Mouse (Mus musculus) cerebellum, postnatal 36 days (tissue): ENCODE data around the gene Lrrc74b.
"Not testable (repeated sequence)": the region's sequence is repeated elsewhere in the genome, so short reads cannot be mapped to it uniquely, and the experiment has no call there.

ENCODE experiments used
- DNase-seq, 2 experiments: peaks; one replicate each; pipeline ENCODE4 v3.0.0; 2021 to 2022; ENCODE audit warnings: mixed read lengths in 2 of 2

The Lrrc74b gene

GRCm38 (mm10) chr16:17542632-17543031 is 18.4 kb downstream of the Lrrc74b start:
- DNase-seq, result no peak

DNA sequence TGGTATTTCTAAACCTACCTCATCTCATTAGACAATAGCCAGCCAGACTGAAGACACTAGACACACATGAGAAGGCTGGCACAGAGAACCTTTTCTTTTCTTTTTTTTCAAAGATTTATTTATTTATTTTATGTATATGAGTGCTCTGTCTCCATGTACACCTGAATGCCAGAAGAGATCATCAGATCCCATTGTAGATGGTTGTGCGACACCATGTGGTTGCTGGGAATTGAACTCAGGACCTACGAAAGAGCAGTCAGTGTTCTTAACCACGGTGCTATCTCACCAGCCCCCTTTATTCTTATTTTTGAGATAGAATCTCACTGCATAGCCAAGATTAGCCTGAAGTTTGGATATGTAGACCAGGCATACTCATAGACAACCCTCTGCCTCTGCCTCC is 24.5 kb downstream of the Lrrc74b start:
- DNase-seq, result peak; percentile 44 to 48

DNA sequence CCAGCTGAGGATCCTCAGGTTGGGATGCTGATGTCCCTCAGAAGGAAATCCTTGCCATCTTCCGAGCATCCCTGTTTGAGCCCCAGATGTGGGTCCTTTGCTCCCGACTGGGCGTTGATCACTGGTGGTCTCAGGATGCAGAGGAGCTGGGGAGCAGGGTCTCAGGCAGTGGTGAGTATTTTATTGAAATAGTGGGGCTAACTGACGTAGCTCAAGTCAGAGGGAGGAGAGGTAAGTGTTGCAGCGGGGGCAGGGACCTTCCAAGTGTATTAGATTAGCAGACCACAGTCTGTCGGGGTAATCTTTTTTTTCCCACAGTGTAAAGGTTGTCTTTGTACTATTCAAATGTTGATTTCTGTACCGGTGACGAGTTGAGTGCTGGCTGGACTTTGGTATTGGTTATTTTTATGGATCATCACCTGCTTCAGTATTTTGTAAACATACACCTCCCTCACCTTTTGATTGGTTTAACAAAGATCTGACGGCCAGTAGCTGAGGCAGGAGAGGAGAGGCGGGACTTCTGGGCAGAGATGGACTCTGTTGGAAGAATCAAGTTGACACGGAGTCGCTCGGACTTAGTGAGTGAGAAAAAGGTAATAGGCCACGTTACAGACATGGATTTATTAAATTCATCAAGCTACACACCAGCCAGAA is 28.2 kb downstream of the Lrrc74b start:
- no peak for DNase-seq

- peak; percentile 38 to 40 for DNase-seq
Observed at GRCm38 (mm10) chr16:17532271-17532670, 28.8 kb downstream of the Lrrc74b start.

DNA sequence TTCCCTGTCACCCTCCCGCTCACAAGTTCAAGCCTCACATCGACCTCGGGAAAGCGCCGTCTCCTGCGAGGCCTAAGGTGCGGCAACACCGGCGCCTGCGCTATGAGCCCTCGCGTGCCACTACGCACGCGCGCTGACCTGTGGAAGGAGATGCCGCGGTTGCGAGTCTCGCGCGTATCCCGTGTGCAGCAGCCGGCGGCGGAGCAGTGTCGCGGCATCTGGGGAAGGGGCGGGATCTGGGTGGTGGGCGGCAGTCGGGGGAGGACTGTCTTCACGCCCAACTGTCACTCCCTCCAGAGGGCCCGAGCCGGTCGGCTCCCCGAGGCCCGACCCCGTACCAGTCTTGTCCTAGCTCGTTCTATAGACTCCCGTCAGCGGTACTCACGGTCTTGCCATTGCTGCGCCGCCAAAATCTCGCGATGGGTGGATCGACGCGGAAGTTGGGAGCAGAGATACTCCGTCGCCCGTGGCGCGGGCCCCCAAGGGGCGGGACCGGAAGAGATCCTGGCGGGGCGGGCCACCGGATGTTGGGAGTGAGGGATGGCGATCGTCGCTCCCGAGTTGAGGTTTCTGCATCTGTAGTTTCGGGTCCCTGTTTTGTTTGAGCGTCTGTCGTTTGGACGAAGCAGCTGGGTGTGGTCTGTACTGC is 30.3 kb downstream of the Lrrc74b start, which contains the start of gene Thap7:
Thap7 (minus strand) TSS at position 497 of the 649 bp plus-strand sequence.
- DNase-seq, result peak; percentile 93 to 97

GRCm38 (mm10) chr16:17529981-17530586 is 31.0 kb downstream of the Lrrc74b start:
- DNase-seq, result peak in 1 of 2 experiments; percentile 25

GRCm38 (mm10) chr16:17528276-17528675 is 32.8 kb downstream of the Lrrc74b start:
- DNase-seq, result no peak

GRCm38 (mm10) chr16:17527606-17528005 is 33.4 kb downstream of the Lrrc74b start:
- DNase-seq, result no peak

DNA sequence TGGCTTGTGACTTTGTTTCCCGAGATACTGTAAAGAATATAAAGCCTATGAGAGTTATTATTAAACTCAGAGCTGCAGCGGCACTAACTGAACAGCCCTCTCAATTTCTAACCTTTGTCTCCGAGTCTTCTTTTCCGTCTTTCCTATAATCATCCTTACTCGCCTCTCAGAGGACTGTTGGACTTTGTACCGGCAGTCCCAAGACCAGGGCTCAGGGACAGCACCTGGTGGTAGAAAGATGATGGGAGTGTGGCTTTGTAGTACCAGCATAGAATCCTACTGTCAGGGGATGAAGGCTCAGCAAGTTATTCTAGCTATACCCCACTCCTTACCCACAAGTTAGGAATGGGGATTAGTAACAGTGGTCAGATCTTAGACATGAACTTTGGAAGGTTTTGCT is 34.8 kb downstream of the Lrrc74b start:
- no peak for DNase-seq

- no peak for DNase-seq
Observed at GRCm38 (mm10) chr16:17525524-17525923, 35.5 kb downstream of the Lrrc74b start.

DNA sequence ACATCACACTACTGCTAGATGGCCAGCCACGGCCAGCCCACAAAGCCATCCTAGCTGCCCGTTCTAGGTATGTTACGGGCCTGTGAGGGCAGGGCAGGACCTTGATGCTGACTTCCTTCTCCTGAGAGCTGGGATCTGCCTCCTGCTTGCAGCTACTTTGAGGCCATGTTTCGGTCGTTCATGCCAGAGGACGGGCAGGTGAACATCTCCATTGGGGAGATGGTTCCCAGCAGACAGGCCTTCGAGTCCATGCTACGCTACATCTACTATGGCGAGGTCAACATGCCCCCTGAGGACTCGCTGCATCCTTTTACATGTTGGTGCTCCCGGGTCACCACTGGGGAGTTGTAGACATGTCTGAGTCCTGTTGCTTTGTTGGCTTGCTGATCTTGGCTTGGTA is 36.9 kb downstream of the Lrrc74b start:
- no peak for DNase-seq

DNA sequence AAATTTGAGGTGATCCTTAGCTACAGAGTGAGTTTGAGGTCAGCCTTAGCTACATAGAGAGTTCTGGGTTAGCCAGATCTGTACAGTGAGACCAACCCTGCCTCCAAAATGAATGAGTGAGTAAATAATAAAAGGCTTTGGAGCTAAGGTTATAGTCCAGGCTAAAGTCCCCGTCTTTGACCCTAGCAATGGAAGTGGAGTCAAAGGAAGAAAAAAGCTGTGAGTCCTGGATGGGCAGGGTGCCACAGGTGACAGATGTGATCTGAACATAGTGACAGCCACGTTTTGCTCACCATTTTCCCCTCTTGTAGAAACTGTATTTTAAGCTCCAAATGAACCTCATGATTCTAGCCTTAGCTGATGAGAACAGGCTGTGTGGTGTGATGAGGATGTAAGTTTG is 42.1 kb downstream of the Lrrc74b start:
- no peak for DNase-seq

DNA sequence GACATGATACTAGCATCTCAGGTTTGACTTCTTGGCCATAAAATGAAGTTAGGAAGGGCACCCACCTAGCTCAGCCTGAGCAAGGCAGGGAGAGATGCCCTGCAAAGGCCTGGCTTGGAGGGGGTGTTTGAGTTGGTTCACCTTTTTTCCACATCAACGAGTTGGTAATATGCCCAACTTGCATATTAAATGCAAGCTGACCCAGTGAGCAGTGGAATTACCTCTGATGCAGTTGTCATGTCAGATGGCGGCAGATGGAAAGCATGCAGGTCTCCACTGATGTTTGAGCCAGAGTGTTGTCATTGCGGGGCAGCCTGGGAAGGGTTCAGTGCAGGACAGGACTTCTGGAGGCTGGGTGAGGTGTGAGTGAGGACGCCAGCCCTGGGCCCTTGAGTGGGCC is 49.6 kb downstream of the Lrrc74b start:
- no peak for DNase-seq

- DNase-seq, result no peak
Observed at GRCm38 (mm10) chr16:17510686-17511085, 50.4 kb downstream of the Lrrc74b start.

- DNase-seq, result no peak
Observed at GRCm38 (mm10) chr16:17510143-17510542, 50.9 kb downstream of the Lrrc74b start.

- no peak for DNase-seq
Observed at GRCm38 (mm10) chr16:17509240-17509597, 51.8 kb downstream of the Lrrc74b start.

DNA sequence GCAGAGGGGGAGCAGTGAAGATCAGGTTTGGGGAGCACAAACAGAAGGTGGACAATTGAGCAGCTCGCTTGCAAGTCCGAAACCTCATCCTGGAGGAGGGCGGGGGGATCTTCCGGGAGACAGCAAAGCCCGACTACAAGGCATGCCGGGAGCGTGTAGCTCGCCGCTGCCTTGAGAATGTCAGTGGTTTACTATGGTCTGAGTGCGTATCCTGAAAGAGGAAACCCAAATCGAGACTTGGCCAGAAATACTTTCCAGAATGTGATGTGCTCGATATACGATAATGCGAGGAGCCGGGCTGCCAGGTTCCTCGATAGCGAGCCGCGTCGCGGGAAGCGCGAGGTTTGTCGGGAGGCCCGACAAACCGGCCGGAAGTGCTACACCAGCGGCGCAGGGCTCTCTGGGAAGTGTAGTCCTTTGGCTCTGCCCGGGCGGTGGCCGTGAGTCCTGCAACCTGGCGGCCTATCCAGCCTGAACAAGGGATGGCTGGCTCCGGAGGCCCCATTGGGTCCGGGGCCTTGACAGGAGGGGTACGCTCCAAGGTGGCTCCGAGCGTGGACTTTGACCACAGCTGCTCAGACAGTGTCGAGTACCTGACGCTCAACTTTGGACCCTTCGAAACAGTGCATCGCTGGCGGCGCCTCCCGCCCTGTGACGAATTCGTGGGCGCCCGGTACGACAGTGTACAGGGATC is 52.4 kb downstream of the Lrrc74b start, which contains the start of gene Lztr1:
Lztr1 (plus strand) TSS at position 143 of the 694 bp plus-strand sequence.
- peak; percentile 90 to 92 for DNase-seq

- DNase-seq, result not testable (repeated sequence)
Observed at GRCm38 (mm10) chr16:17508031-17508430, 53.0 kb downstream of the Lrrc74b start.

DNA sequence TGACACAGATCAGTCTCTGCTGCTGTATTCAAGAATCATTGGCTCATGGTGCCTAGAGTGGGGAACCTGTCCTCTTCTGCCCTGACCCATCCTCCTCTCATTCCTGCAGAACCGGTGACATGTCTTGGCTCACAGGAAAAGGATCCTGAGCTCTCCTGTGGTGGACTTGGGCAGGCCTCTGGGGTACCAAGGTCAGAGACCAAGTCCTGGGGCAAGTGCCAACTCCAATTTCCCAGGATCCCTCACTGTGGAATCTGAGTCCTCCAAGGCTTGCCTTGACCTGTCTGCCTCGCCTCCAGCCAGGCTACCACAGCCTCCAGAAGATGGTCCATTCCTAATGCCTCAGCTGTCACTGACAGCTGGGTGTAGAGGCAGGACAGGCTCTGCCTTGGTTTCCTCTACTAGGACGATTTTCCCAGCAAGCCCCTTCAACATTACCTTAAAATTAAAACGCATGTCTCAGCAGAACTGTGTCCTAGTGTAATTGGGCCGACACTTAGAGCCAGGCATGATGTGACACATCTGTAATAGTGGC is 54.0 kb downstream of the Lrrc74b start:
- DNase-seq, result no peak

GRCm38 (mm10) chr16:17502681-17503080 is 58.4 kb downstream of the Lrrc74b start:
- no peak for DNase-seq

- DNase-seq, result no peak
Observed at GRCm38 (mm10) chr16:17499249-17499883, 61.7 kb downstream of the Lrrc74b start.

GRCm38 (mm10) chr16:17496499-17497305 is 64.3 kb downstream of the Lrrc74b start:
- DNase-seq, result peak; percentile 82 to 83
